9 mouse cellular contexts compared by ENCODE assay signal in the genomic region with DNA sequence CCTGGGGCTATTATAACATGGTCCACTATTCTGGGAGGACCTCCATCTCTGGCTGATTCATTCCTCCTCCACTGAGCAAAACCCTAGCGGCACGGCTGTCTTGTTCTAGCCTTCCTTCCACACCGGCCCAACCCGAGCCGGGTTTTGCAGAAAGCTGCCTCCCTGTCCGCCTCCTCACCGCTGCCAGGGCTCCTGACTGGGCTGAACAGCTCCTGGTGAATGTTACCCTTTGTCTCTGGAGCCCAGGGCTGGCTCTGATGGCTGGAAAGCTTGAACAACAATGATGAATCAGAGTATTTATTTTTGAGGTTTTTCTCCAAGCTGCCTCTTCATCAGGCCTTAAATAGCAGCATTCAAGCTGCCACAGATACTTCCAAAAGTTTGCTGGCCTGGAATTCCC.
DNase-seq lines count a peak whose midpoint lies in the region; ATAC-seq lines count a peak whose summit lies in the region.
"Had no signal": no experiment of that assay in that cellular context is flagged by ENCODE, and none has a peak within 500 bp of the region (broad histone marks: within the 10 kb centered on the region; RNA-seq: fewer than 3 reads in every experiment).

No protein-coding gene starts in this region.

- peak; percentile 44 for DNase-seq in urinary bladder, postnatal 14 days (ENCODE audit: low spot score)
- no peak for DNase-seq in urinary bladder, postnatal 25 days (ENCODE audit: low spot score)
- DNase-seq in left cerebral cortex, adult 8-10 months (ENCODE audit: low spot score in 2 of 2), result peak; percentile 71 to 92
- DNase-seq in right cerebral cortex, postnatal 36 days (ENCODE audit: low spot score in 2 of 2), result peak; percentile 85 to 86

- WGBS in forebrain, embryonic 13.5 days, result 31% methylated on average over 7 of the region's 7 CpGs
- 21% methylated on average over 7 of the region's 7 CpGs for WGBS in heart, embryonic 15.5 days

- peak overlapping the region; percentile 11 for H3K27ac ChIP-seq in forebrain, embryonic 13.5 days
- peak overlapping the region; percentile 72 for H3K27ac ChIP-seq in heart, embryonic 15.5 days
- H3K27ac ChIP-seq: kidney, postnatal 0 days had no signal

- H3K4me3 ChIP-seq in forebrain, embryonic 13.5 days, result no peak overlapping the region
- H3K4me3 ChIP-seq in heart, embryonic 15.5 days, result no peak overlapping the region

- no peaks in the 10 kb centered on the region for H3K27me3 ChIP-seq in forebrain, embryonic 13.5 days
- H3K27me3 ChIP-seq in heart, embryonic 15.5 days, result no peaks in the 10 kb centered on the region

- no peak overlapping the region for H3K9ac ChIP-seq in forebrain, embryonic 13.5 days
- H3K9ac ChIP-seq in heart, embryonic 15.5 days, result no peak overlapping the region

- ATAC-seq in forebrain, embryonic 13.5 days, result no peak
- peak; percentile 33; the same call in 1 of the 2 replicates for ATAC-seq in heart, embryonic 15.5 days (replicated peaks; ENCODE audit: insufficient number of reproducible peaks, insufficient read depth, low FRiP score, low read depth)
- no peak for ATAC-seq in erythroblast, adult 5-6 weeks (replicated peaks; ENCODE audit: low FRiP score, poor library complexity, severe bottlenecking)
- no peak for ATAC-seq in erythroid progenitor cell, adult 5-6 weeks (replicated peaks; ENCODE audit: low FRiP score, poor library complexity, severe bottlenecking)

- peaks cover 49% of the 10 kb centered on the region for H3K4me1 ChIP-seq in forebrain, embryonic 13.5 days
- H3K4me1 ChIP-seq in heart, embryonic 15.5 days (replicated peaks), result peaks cover 81% of the 10 kb centered on the region

- no peaks in the 10 kb centered on the region for H3K36me3 ChIP-seq in forebrain, embryonic 13.5 days (ENCODE audit: poor library complexity, severe bottlenecking)
- H3K36me3 ChIP-seq in heart, embryonic 15.5 days, result no peaks in the 10 kb centered on the region

- no peak overlapping the region for H3K4me2 ChIP-seq in forebrain, embryonic 13.5 days
- H3K4me2 ChIP-seq in heart, embryonic 15.5 days, result no peak overlapping the region

- H3K9me3 ChIP-seq in forebrain, embryonic 13.5 days (replicated peaks), result no peaks in the 10 kb centered on the region
- H3K9me3 ChIP-seq in heart, embryonic 15.5 days (replicated peaks), result no peaks in the 10 kb centered on the region
